Mouse (Mus musculus): ENCODE data around the gene Cntrl. TPM values are rescaled to one million over a fixed set of nuclear protein-coding genes. Genes with fewer than 3 reads are reported as not detected.

Gene Cntrl
- polyA plus RNA-seq (2014; fragmentation: Illumina TruSeq; extraction: RNeasy Lipid Tissue Mini Kit (QIAGEN cat#74804); ENCODE audit: low read depth, low replicate concordance): 78.9 TPM

GRCm38 (mm10) chr2:35109141-35109923 lies at the start of gene Cntrl:
Cntrl (plus strand) TSS chr2:35109492.

GRCm38 (mm10) chr2:35061338-35061737 lies 48.0 kb upstream of the Cntrl start, which contains the start of gene Hc:
Hc (minus strand) TSS chr2:35061438.

GRCm38 (mm10) chr2:35101443-35101842 lies 7.8 kb upstream of the Cntrl start, which contains the start of gene AI182371:
AI182371 (minus strand) TSS chr2:35101543.

GRCm38 (mm10) chr2:35200898-35201668 lies 91.8 kb downstream of the Cntrl start, which contains the start of gene Rab14:
Rab14 (minus strand) TSS chr2:35201120.

Other genes with a start within 250 kb of the Cntrl start
- 0.41 TPM for gene Cutal, start 235.1 kb upstream of the Cntrl start, polyA plus RNA-seq (2014; fragmentation: Illumina TruSeq; extraction: RNeasy Lipid Tissue Mini Kit (QIAGEN cat#74804); ENCODE audit: low read depth, low replicate concordance)
- 14.2 TPM for gene Psmd5, start 234.5 kb upstream of the Cntrl start, polyA plus RNA-seq (2014; fragmentation: Illumina TruSeq; extraction: RNeasy Lipid Tissue Mini Kit (QIAGEN cat#74804); ENCODE audit: low read depth, low replicate concordance)
- not detected for gene Phf19, start 195.5 kb upstream of the Cntrl start, polyA plus RNA-seq (2014; fragmentation: Illumina TruSeq; extraction: RNeasy Lipid Tissue Mini Kit (QIAGEN cat#74804); ENCODE audit: low read depth, low replicate concordance)
- gene Traf1, start 147.7 kb upstream of the Cntrl start, polyA plus RNA-seq (2014; fragmentation: Illumina TruSeq; extraction: RNeasy Lipid Tissue Mini Kit (QIAGEN cat#74804); ENCODE audit: low read depth, low replicate concordance): 0.73 TPM
- gene Hc, start 48.1 kb upstream of the Cntrl start, polyA plus RNA-seq (2014; fragmentation: Illumina TruSeq; extraction: RNeasy Lipid Tissue Mini Kit (QIAGEN cat#74804); ENCODE audit: low read depth, low replicate concordance): 2.1 TPM
- gene AI182371, start 7.9 kb upstream of the Cntrl start, polyA plus RNA-seq (2014; fragmentation: Illumina TruSeq; extraction: RNeasy Lipid Tissue Mini Kit (QIAGEN cat#74804); ENCODE audit: low read depth, low replicate concordance): 3.5 TPM
- 96.7 TPM for gene Rab14, start 91.6 kb downstream of the Cntrl start, polyA plus RNA-seq (2014; fragmentation: Illumina TruSeq; extraction: RNeasy Lipid Tissue Mini Kit (QIAGEN cat#74804); ENCODE audit: low read depth, low replicate concordance)
- 3.4 TPM for gene Gsn, start 146.9 kb downstream of the Cntrl start, polyA plus RNA-seq (2014; fragmentation: Illumina TruSeq; extraction: RNeasy Lipid Tissue Mini Kit (QIAGEN cat#74804); ENCODE audit: low read depth, low replicate concordance)
- gene Stom, start 227.5 kb downstream of the Cntrl start, polyA plus RNA-seq (2014; fragmentation: Illumina TruSeq; extraction: RNeasy Lipid Tissue Mini Kit (QIAGEN cat#74804); ENCODE audit: low read depth, low replicate concordance): 36.3 TPM

Data from testis, adult 10 weeks (tissue).